Mouse (Mus musculus) retina, adult 2 months (tissue): ENCODE measurements around the gene Dut.

ENCODE experiments used
- DNase-seq: peaks from one replicate; pipeline ENCODE4 v3.0.0-alpha.2; 2012; ENCODE audit warnings: low read depth, low spot score

Dut gene

GRCm38 (mm10) chr2:125303764-125304384 is 56.9 kb downstream of the Dut start:
- DNase-seq: no peak

DNA sequence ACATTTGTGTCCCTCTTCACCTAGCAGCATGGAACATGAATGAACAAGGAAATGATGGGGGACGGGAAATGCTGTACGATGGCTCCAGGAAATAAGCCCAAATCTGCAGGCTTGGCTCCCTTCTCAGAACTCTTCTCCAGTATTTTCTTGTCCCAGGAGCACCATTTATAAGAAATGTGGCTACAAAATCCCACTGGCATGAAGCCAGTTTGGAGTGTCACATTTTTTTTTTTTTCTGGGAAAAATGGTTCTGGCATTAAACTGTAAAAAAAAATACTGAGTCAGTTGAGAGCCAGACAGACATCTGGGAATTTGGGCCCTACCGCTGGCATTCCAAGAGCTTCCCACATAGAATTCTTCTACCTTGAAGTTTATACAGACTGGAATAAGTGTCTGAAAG is 57.8 kb downstream of the Dut start:
- DNase-seq: no peak

DNA sequence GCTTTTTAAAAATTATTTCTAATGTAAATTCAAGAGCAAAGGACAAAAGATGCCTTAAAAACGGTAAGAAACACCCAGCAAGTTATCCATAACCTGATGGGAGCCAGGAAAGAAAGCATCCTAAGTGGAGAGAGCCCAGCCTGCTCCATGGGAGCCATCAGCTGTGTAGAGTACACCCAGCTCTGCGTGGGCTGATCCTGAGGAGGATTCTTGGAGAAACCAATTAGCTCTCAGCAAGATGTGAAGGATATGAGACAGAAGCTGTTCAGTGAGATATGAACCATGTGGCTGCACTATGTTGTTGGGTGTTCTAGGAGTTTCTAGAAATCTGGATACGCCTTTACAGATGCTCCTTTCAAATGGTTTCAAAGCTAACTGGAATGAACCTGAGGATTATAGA is 58.7 kb downstream of the Dut start:
- DNase-seq: no peak
